Mouse (Mus musculus) E14TG2a.4 (cell line): ENCODE data around the gene Elk4.

ENCODE experiments used
- CTCF ChIP-seq: conservative IDR thresholded peaks from 2 replicates; pipeline ENCODE4 v1.5.1; 2014; ENCODE audit warnings: low read length
- POU5F1 ChIP-seq: IDR thresholded peaks from 2 replicates; pipeline ENCODE4 v1.6.1; 2014; ENCODE audit warnings: low read length, borderline replicate concordance

GRCm38 (mm10) chr1:132027978-132028377, 20.6 kb downstream of the Elk4 start:
- TF ChIP-seq CTCF (no peak), POU5F1 (no peak)
